Mouse (Mus musculus): Measurements from ENCODE around the gene Ppm1k. TPM values are rescaled to one million over a fixed set of nuclear protein-coding genes. Genes with fewer than 3 reads are reported as not detected.

The Ppm1k gene
- total and polyA plus RNA-seq, 2 experiments from 2014 or later = 10.9 to 35.8 TPM

GRCm38 (mm10) chr6:57532022-57532421, 3.2 kb downstream of the Ppm1k start:
- ATAC-seq (ENCODE audit: insufficient read depth, low read depth) = no peak
- no peaks in the 10 kb centered on the region for H3K27me3 ChIP-seq (ENCODE audit: control insufficient read depth, insufficient read depth, low read length)
- H3K9me3 ChIP-seq (replicated peaks; ENCODE audit: control insufficient read depth, low read length) = no peaks in the 10 kb centered on the region
- H3K36me3 ChIP-seq (replicated peaks; ENCODE audit: control insufficient read depth, insufficient read depth, low read length) = no peaks in the 10 kb centered on the region
- H3K4me3 ChIP-seq (ENCODE audit: low read depth, low read length) = no peak overlapping the region
- peak; percentile 10 for DNase-seq (ENCODE audit: low spot score)
- peaks cover 23% of the 10 kb centered on the region for H3K4me1 ChIP-seq (ENCODE audit: control insufficient read depth, insufficient read depth)
- WGBS = 39% methylated on average over 1 of the region's 1 CpGs
- TF ChIP-seq EP300 (IDR thresholded peaks at IDR 0.05; ENCODE audit: low read depth) (no peak), CTCF (IDR thresholded peaks at IDR 0.05; ENCODE audit: low read depth) (no peak)
- peak overlapping the region; percentile 65 for H3K27ac ChIP-seq (ENCODE audit: low read depth)
- no peak overlapping the region for H3K9ac ChIP-seq (replicated peaks; ENCODE audit: low read depth, low read length)
- H3K4me2 ChIP-seq (ENCODE audit: low read depth, low read length) = peak overlapping the region; percentile 21

GRCm38 (mm10) chr6:57531441-57531840, 3.8 kb downstream of the Ppm1k start:
- Histone ChIP-seq H3K4me3 (ENCODE audit: low read depth, low read length) (no peak overlapping the region), H3K9ac (replicated peaks; ENCODE audit: low read depth, low read length) (no peak overlapping the region)

GRCm38 (mm10) chr6:57531011-57531410, 4.3 kb downstream of the Ppm1k start:
- DNase-seq (ENCODE audit: low spot score) (peak; percentile 63), ATAC-seq (ENCODE audit: insufficient read depth, low read depth) (no peak)
- Histone ChIP-seq H3K4me1 (ENCODE audit: control insufficient read depth, insufficient read depth) (peaks cover 23% of the 10 kb centered on the region), H3K9ac (replicated peaks; ENCODE audit: low read depth, low read length) (no peak overlapping the region), H3K9me3 (replicated peaks; ENCODE audit: control insufficient read depth, low read length) (no peaks in the 10 kb centered on the region), H3K4me2 (ENCODE audit: low read depth, low read length) (peak overlapping the region; percentile 21; the same call in 1 of the 2 replicates), H3K4me3 (ENCODE audit: low read depth, low read length) (no peak overlapping the region), H3K27me3 (ENCODE audit: control insufficient read depth, insufficient read depth, low read length) (no peaks in the 10 kb centered on the region), H3K36me3 (replicated peaks; ENCODE audit: control insufficient read depth, insufficient read depth, low read length) (no peaks in the 10 kb centered on the region), H3K27ac (ENCODE audit: low read depth) (peak overlapping the region; percentile 65)
- whole genome bisulfite sequencing = 25% methylated on average over 4 of the region's 4 CpGs
- TF ChIP-seq CTCF (IDR thresholded peaks at IDR 0.05; ENCODE audit: low read depth) = no peak; the same call in 1 of the 2 replicates
- TF ChIP-seq EP300 (IDR thresholded peaks at IDR 0.05; ENCODE audit: low read depth) = no peak

More at GRCm38 (mm10) chr6:57531441-57531840, 3.8 kb downstream of the Ppm1k start:
- H3K36me3 ChIP-seq (replicated peaks; ENCODE audit: control insufficient read depth, insufficient read depth, low read length) = no peaks in the 10 kb centered on the region
- 25% methylated on average over 1 of the region's 1 CpGs for WGBS
- DNase-seq (ENCODE audit: low spot score) = peak; percentile 17
- H3K4me2 ChIP-seq (ENCODE audit: low read depth, low read length) = peak overlapping the region; percentile 21
- peaks cover 23% of the 10 kb centered on the region for H3K4me1 ChIP-seq (ENCODE audit: control insufficient read depth, insufficient read depth)
- no peaks in the 10 kb centered on the region for H3K9me3 ChIP-seq (replicated peaks; ENCODE audit: control insufficient read depth, low read length)
- TF ChIP-seq EP300 (IDR thresholded peaks at IDR 0.05; ENCODE audit: low read depth) (no peak), CTCF (IDR thresholded peaks at IDR 0.05; ENCODE audit: low read depth) (no peak)
- ATAC-seq (ENCODE audit: insufficient read depth, low read depth) = no peak
- H3K27ac ChIP-seq (ENCODE audit: low read depth) = peak overlapping the region; percentile 65
- no peaks in the 10 kb centered on the region for H3K27me3 ChIP-seq (ENCODE audit: control insufficient read depth, insufficient read depth, low read length)

- Histone ChIP-seq H3K9me3 (replicated peaks; ENCODE audit: control insufficient read depth, low read length) (no peaks in the 10 kb centered on the region), H3K9ac (replicated peaks; ENCODE audit: low read depth, low read length) (no peak overlapping the region), H3K36me3 (replicated peaks; ENCODE audit: control insufficient read depth, insufficient read depth, low read length) (0 out of 2 replicates have a peak, but pooled peaks cover 5% of the 10 kb centered on the region), H3K4me3 (ENCODE audit: low read depth, low read length) (no peak overlapping the region), H3K4me1 (ENCODE audit: control insufficient read depth, insufficient read depth) (peaks cover 23% of the 10 kb centered on the region), H3K4me2 (ENCODE audit: low read depth, low read length) (no peak overlapping the region), H3K27ac (ENCODE audit: low read depth) (no peak overlapping the region), H3K27me3 (ENCODE audit: control insufficient read depth, insufficient read depth, low read length) (no peaks in the 10 kb centered on the region)
- DNase-seq (ENCODE audit: low spot score) (no peak), ATAC-seq (ENCODE audit: insufficient read depth, low read depth) (no peak)
- WGBS = 93% methylated on average over 1 of the region's 1 CpGs
- no peak for TF ChIP-seq EP300 (IDR thresholded peaks at IDR 0.05; ENCODE audit: low read depth)
- TF ChIP-seq CTCF (IDR thresholded peaks at IDR 0.05; ENCODE audit: low read depth) = no peak
Measured at GRCm38 (mm10) chr6:57529336-57529845, 5.9 kb downstream of the Ppm1k start.

GRCm38 (mm10) chr6:57526933-57527332, 8.3 kb downstream of the Ppm1k start:
- Histone ChIP-seq H3K9me3 (replicated peaks; ENCODE audit: control insufficient read depth, low read length) (no peaks in the 10 kb centered on the region), H3K27me3 (ENCODE audit: control insufficient read depth, insufficient read depth, low read length) (no peaks in the 10 kb centered on the region), H3K4me3 (ENCODE audit: low read depth, low read length) (no peak overlapping the region), H3K4me2 (ENCODE audit: low read depth, low read length) (no peak overlapping the region), H3K36me3 (replicated peaks; ENCODE audit: control insufficient read depth, insufficient read depth, low read length) (peaks cover 15% of the 10 kb centered on the region), H3K27ac (ENCODE audit: low read depth) (no peak overlapping the region), H3K9ac (replicated peaks; ENCODE audit: low read depth, low read length) (no peak overlapping the region), H3K4me1 (ENCODE audit: control insufficient read depth, insufficient read depth) (peaks cover 21% of the 10 kb centered on the region)
- 94% methylated on average over 2 of the region's 2 CpGs for WGBS
- no peak for ATAC-seq (ENCODE audit: insufficient read depth, low read depth)
- DNase-seq (ENCODE audit: low spot score) = no peak
- TF ChIP-seq CTCF (IDR thresholded peaks at IDR 0.05; ENCODE audit: low read depth) (no peak), EP300 (IDR thresholded peaks at IDR 0.05; ENCODE audit: low read depth) (no peak)

- TF ChIP-seq CTCF (IDR thresholded peaks at IDR 0.05; ENCODE audit: low read depth) (no peak), EP300 (IDR thresholded peaks at IDR 0.05; ENCODE audit: low read depth) (no peak)
- Histone ChIP-seq H3K36me3 (replicated peaks; ENCODE audit: control insufficient read depth, insufficient read depth, low read length) (peaks cover 15% of the 10 kb centered on the region), H3K4me1 (ENCODE audit: control insufficient read depth, insufficient read depth) (no peaks in the 10 kb centered on the region), H3K27ac (ENCODE audit: low read depth) (no peak overlapping the region), H3K4me3 (ENCODE audit: low read depth, low read length) (no peak overlapping the region), H3K4me2 (ENCODE audit: low read depth, low read length) (no peak overlapping the region), H3K27me3 (ENCODE audit: control insufficient read depth, insufficient read depth, low read length) (no peaks in the 10 kb centered on the region), H3K9ac (replicated peaks; ENCODE audit: low read depth, low read length) (no peak overlapping the region), H3K9me3 (replicated peaks; ENCODE audit: control insufficient read depth, low read length) (no peaks in the 10 kb centered on the region)
- ATAC-seq (ENCODE audit: insufficient read depth, low read depth) (no peak), DNase-seq (ENCODE audit: low spot score) (no peak)
- WGBS = 87% methylated on average over 10 of the region's 10 CpGs
Measured at GRCm38 (mm10) chr6:57524742-57525141, 10.5 kb downstream of the Ppm1k start.
